In the genomic region with DNA sequence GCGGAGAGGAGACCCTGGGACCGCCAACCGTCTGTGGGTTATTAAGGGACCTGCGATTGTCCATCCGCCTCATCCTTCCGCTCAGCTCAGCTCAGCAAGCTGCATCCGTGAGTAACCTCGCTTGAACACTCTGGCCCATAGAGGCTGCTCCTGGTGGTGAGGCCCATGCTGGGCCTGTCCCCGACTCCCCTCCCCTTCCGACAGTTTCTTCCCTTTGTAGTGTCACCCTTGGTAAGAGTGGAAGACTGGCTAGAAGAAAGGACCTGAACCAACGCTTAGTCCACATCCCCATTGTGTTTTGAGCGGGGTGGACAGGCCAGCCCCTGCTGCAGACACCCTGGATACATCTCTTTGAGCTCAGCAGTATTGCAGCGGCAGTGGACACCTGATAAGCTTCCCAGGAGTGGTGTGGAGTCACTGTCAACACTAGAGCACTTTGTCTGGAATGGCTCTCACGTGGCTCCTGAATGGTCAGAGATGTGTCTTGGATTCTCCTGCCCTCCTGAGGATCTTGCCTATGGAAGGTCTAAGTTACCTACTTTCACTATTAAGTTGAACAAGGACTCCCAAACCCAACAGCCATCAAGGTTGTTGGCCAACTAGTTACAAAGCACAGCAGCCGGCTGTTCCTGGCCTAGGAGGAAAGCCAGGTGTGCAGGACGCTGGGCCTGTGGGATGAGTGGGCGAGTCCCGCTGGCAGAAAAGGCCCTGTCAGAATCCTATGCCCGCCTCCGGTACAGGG, we compare ENCODE assay signal across 8 mouse cellular contexts. TPM values are rescaled to one million over a fixed set of nuclear protein-coding genes. Genes with fewer than 3 reads are reported as not detected.
DNase-seq lines count a peak whose midpoint lies in the region; ATAC-seq lines count a peak whose summit lies in the region.

No protein-coding gene starts in this region.

- H3K27ac ChIP-seq in limb, embryonic 11.5 days (replicated peaks; ENCODE audit: low read depth, low read length): 0 out of 2 replicates have a peak overlapping the region, but pooled peaks have one; percentile 3
- peak overlapping the region; percentile 58; the same call in 1 of the 2 replicates for H3K27ac ChIP-seq in neural tube, embryonic 14.5 days (ENCODE audit: low read depth, low read length)

- peak overlapping the region; percentile 90 for H3K4me3 ChIP-seq in megakaryocyte, embryonic 14.5 days (replicated peaks)
- H3K4me3 ChIP-seq in limb, embryonic 11.5 days (ENCODE audit: low read depth, low read length): peak overlapping the region; percentile 59
- peak overlapping the region; percentile 58 for H3K4me3 ChIP-seq in neural tube, embryonic 14.5 days (ENCODE audit: low read depth, low read length)

- peak overlapping the region; percentile 77 for H3K9ac ChIP-seq in limb, embryonic 11.5 days (ENCODE audit: low read length)
- H3K9ac ChIP-seq in neural tube, embryonic 14.5 days (replicated peaks; ENCODE audit: low read depth, low read length): peak overlapping the region; percentile 69

- intact Hi-C loops in left cerebral cortex, postnatal 4 days (cut with DNase I): no loop called here

- peaks cover 42% of the 10 kb centered on the region for H3K36me3 ChIP-seq in megakaryocyte, embryonic 14.5 days (replicated peaks; ENCODE audit: low read length)
- H3K36me3 ChIP-seq in limb, embryonic 11.5 days (ENCODE audit: control insufficient read depth, insufficient read depth, low read length): peaks cover 2% of the 10 kb centered on the region
- H3K36me3 ChIP-seq in neural tube, embryonic 14.5 days (ENCODE audit: control insufficient read depth, insufficient read depth, low read length): peaks cover 15% of the 10 kb centered on the region

- peaks cover 50% of the 10 kb centered on the region for H3K4me1 ChIP-seq in megakaryocyte, embryonic 14.5 days
- peaks cover 13% of the 10 kb centered on the region for H3K4me1 ChIP-seq in limb, embryonic 11.5 days (ENCODE audit: control insufficient read depth, insufficient read depth, low read length)
- H3K4me1 ChIP-seq in neural tube, embryonic 14.5 days (ENCODE audit: control insufficient read depth, insufficient read depth, low read length): peaks cover 14% of the 10 kb centered on the region

- no peak for DNase-seq in cerebellum, adult 11 months
- no peak for DNase-seq in limb, embryonic 11.5 days (ENCODE audit: low spot score)
- DNase-seq in left cerebral cortex, postnatal 4 days: no peak
- no peak for DNase-seq in natural killer cell, adult 2 months (ENCODE audit: low spot score in 2 of 2)

- H3K27me3 ChIP-seq in megakaryocyte, embryonic 14.5 days (replicated peaks): no peaks in the 10 kb centered on the region
- no peaks in the 10 kb centered on the region for H3K27me3 ChIP-seq in limb, embryonic 11.5 days (ENCODE audit: control insufficient read depth, insufficient read depth, low read length)
- H3K27me3 ChIP-seq in neural tube, embryonic 14.5 days (ENCODE audit: control insufficient read depth, insufficient read depth, low read length): no peaks in the 10 kb centered on the region

- H3K9me3 ChIP-seq in megakaryocyte, embryonic 14.5 days: no peaks in the 10 kb centered on the region
- H3K9me3 ChIP-seq in limb, embryonic 11.5 days (ENCODE audit: control insufficient read depth, low read length): no peaks in the 10 kb centered on the region
- no peaks in the 10 kb centered on the region for H3K9me3 ChIP-seq in neural tube, embryonic 14.5 days (ENCODE audit: control insufficient read depth, low read length)

- ATAC-seq in cerebellum, adult (ENCODE audit: insufficient number of reproducible peaks, low FRiP score, low TSS enrichment): peak; percentile 16; the same call in 1 of the 2 replicates
- no peak for ATAC-seq in megakaryocyte, adult 5-6 weeks (ENCODE audit: poor library complexity, severe bottlenecking)
- ATAC-seq in limb, embryonic 11.5 days (ENCODE audit: insufficient number of reproducible peaks, low FRiP score, low TSS enrichment, low read depth): peak; percentile 36
- peak; percentile 63 for ATAC-seq in neural tube, embryonic 14.5 days (ENCODE audit: low read depth)

- WGBS in limb, embryonic 11.5 days: 36% methylated on average over 20 of the region's 20 CpGs
- WGBS in neural tube, embryonic 14.5 days: 34% methylated on average over 20 of the region's 20 CpGs

- peak overlapping the region; percentile 88 for H3K4me2 ChIP-seq in limb, embryonic 11.5 days (ENCODE audit: low read depth, severe bottlenecking)
- peak overlapping the region; percentile 51 for H3K4me2 ChIP-seq in neural tube, embryonic 14.5 days (ENCODE audit: low read depth, low read length)

RNA-seq across cellular contexts. Expression of gene Brd3os, which starts 0.8 kb away (rescaled TPM):
- 0.51 TPM in 1 of 2 replicates, not detected in the other for polyA plus RNA-seq in megakaryocyte, embryonic 14.5 days (2012; ENCODE audit: insufficient read depth, low replicate concordance)
- 0.93 TPM in 1 of 2 replicates, not detected in the other for total RNA-seq in megakaryocyte, adult 5-6 weeks (2015)
- total RNA-seq in megakaryocyte, adult 5-6 weeks (2017): 0.11 TPM in 1 of 2 replicates, not detected in the other
- 9.8 and 10.1 TPM in 2 replicates for polyA plus RNA-seq in limb, embryonic 11.5 days (2014; fragmentation: Nextera tagmentation; extraction: Ambion mirVana)
- polyA plus RNA-seq in neural tube, embryonic 14.5 days (2014; fragmentation: Nextera tagmentation; extraction: Ambion mirVana): 39.6 and 51.2 TPM in 2 replicates
- 10 to 100 TPM; 23.6 to 27.2 TPM for total RNA-seq in left cerebral cortex, postnatal 4 days (2021)

RNA-seq across cellular contexts. Expression of gene Vav2, which starts 16.0 kb away (rescaled TPM):
- 2.8 and 5.5 TPM in 2 replicates for polyA plus RNA-seq in megakaryocyte, embryonic 14.5 days (2012; ENCODE audit: insufficient read depth, low replicate concordance)
- total RNA-seq in megakaryocyte, adult 5-6 weeks (2015): 5.9 and 8.0 TPM in 2 replicates
- 11.0 and 11.5 TPM in 2 replicates for total RNA-seq in megakaryocyte, adult 5-6 weeks (2017)
- polyA plus RNA-seq in limb, embryonic 11.5 days (2014; fragmentation: Nextera tagmentation; extraction: Ambion mirVana): 6.8 and 7.3 TPM in 2 replicates
- 14.5 and 18.7 TPM in 2 replicates for polyA plus RNA-seq in neural tube, embryonic 14.5 days (2014; fragmentation: Nextera tagmentation; extraction: Ambion mirVana)
- total RNA-seq in left cerebral cortex, postnatal 4 days (2021): 10 to 100 TPM; 59.2 to 60.4 TPM
